Mouse (Mus musculus): ENCODE results near the gene Gm8994. TPM values are rescaled to one million over a fixed set of nuclear protein-coding genes. Genes with fewer than 3 reads are reported as not detected.
A peak's percentile ranks its signal among the peaks of the same experiment; 100 is the strongest.

Gene Gm8994
- total and polyA plus RNA-seq, 2 experiments from 2014 or later = not detected

- peak; percentile 92 for TF ChIP-seq CTCF (IDR thresholded peaks at IDR 0.05; ENCODE audit: low read depth)
- H3K9me3 ChIP-seq (ENCODE audit: low read length) = no peaks in the 10 kb centered on the region
- no peak overlapping the region for H3K4me2 ChIP-seq (ENCODE audit: low read depth, low read length)
- no peaks in the 10 kb centered on the region for H3K36me3 ChIP-seq (ENCODE audit: insufficient read depth, low read length)
- ATAC-seq (peak; percentile 73), DNase-seq (ENCODE audit: low spot score) (peak; percentile 91)
- H3K4me1 ChIP-seq (ENCODE audit: insufficient read depth, low read length) = no peaks in the 10 kb centered on the region
- H3K4me3 ChIP-seq (ENCODE audit: low read length) = no peak overlapping the region
- 43% methylated on average over 11 of the region's 11 CpGs for WGBS
- H3K27me3 ChIP-seq (ENCODE audit: insufficient read depth, low read length) = no peaks in the 10 kb centered on the region
- no peak overlapping the region for H3K27ac ChIP-seq
- no peak overlapping the region for H3K9ac ChIP-seq (replicated peaks; ENCODE audit: low read length)
Observed at GRCm38 (mm10) chr6:136353399-136354184, 26.3 kb downstream of the Gm8994 start.

- Histone ChIP-seq H3K27ac (no peak overlapping the region), H3K9ac (replicated peaks; ENCODE audit: low read length) (no peak overlapping the region), H3K4me3 (ENCODE audit: low read length) (no peak overlapping the region), H3K4me1 (ENCODE audit: insufficient read depth, low read length) (no peaks in the 10 kb centered on the region), H3K4me2 (ENCODE audit: low read depth, low read length) (no peak overlapping the region), H3K9me3 (ENCODE audit: low read length) (no peaks in the 10 kb centered on the region), H3K27me3 (ENCODE audit: insufficient read depth, low read length) (no peaks in the 10 kb centered on the region), H3K36me3 (ENCODE audit: insufficient read depth, low read length) (no peaks in the 10 kb centered on the region)
- no peak for ATAC-seq
- no peak for DNase-seq (ENCODE audit: low spot score)
- 66% methylated on average over 5 of the region's 5 CpGs for WGBS
- TF ChIP-seq CTCF (IDR thresholded peaks at IDR 0.05; ENCODE audit: low read depth) = no peak
Observed at GRCm38 (mm10) chr6:136358471-136358870, 31.1 kb downstream of the Gm8994 start.

GRCm38 (mm10) chr6:136363313-136363712 is 36.0 kb downstream of the Gm8994 start:
- no peak for DNase-seq (ENCODE audit: low spot score)
- Histone ChIP-seq H3K27ac (no peak overlapping the region), H3K4me3 (ENCODE audit: low read length) (no peak overlapping the region), H3K27me3 (ENCODE audit: insufficient read depth, low read length) (no peaks in the 10 kb centered on the region), H3K36me3 (ENCODE audit: insufficient read depth, low read length) (no peaks in the 10 kb centered on the region), H3K9me3 (ENCODE audit: low read length) (no peaks in the 10 kb centered on the region), H3K4me2 (ENCODE audit: low read depth, low read length) (no peak overlapping the region), H3K9ac (replicated peaks; ENCODE audit: low read length) (no peak overlapping the region), H3K4me1 (ENCODE audit: insufficient read depth, low read length) (no peaks in the 10 kb centered on the region)
- TF ChIP-seq CTCF (IDR thresholded peaks at IDR 0.05; ENCODE audit: low read depth) = no peak
- 86% methylated on average over 8 of the region's 8 CpGs for WGBS
- ATAC-seq = no peak

- DNase-seq (ENCODE audit: low spot score) (no peak), ATAC-seq (no peak)
- WGBS = 52% methylated on average over 4 of the region's 4 CpGs
- no peaks in the 10 kb centered on the region for H3K4me1 ChIP-seq (ENCODE audit: insufficient read depth, low read length)
- no peak for TF ChIP-seq CTCF (IDR thresholded peaks at IDR 0.05; ENCODE audit: low read depth)
- H3K27me3 ChIP-seq (ENCODE audit: insufficient read depth, low read length) = no peaks in the 10 kb centered on the region
- no peaks in the 10 kb centered on the region for H3K9me3 ChIP-seq (ENCODE audit: low read length)
- no peak overlapping the region for H3K4me3 ChIP-seq (ENCODE audit: low read length)
- no peak overlapping the region for H3K4me2 ChIP-seq (ENCODE audit: low read depth, low read length)
- H3K27ac ChIP-seq = no peak overlapping the region
- no peak overlapping the region for H3K9ac ChIP-seq (replicated peaks; ENCODE audit: low read length)
- H3K36me3 ChIP-seq (ENCODE audit: insufficient read depth, low read length) = no peaks in the 10 kb centered on the region
Observed at GRCm38 (mm10) chr6:136364008-136364407, 36.7 kb downstream of the Gm8994 start.

GRCm38 (mm10) chr6:136364430-136365098 is 37.2 kb downstream of the Gm8994 start:
- H3K4me3 ChIP-seq (ENCODE audit: low read length) = no peak overlapping the region
- H3K27me3 ChIP-seq (ENCODE audit: insufficient read depth, low read length) = no peaks in the 10 kb centered on the region
- ATAC-seq (no peak), DNase-seq (ENCODE audit: low spot score) (no peak)
- H3K9ac ChIP-seq (replicated peaks; ENCODE audit: low read length) = no peak overlapping the region
- H3K27ac ChIP-seq = no peak overlapping the region
- WGBS = 65% methylated on average over 12 of the region's 12 CpGs
- H3K4me2 ChIP-seq (ENCODE audit: low read depth, low read length) = no peak overlapping the region
- H3K36me3 ChIP-seq (ENCODE audit: insufficient read depth, low read length) = no peaks in the 10 kb centered on the region
- no peaks in the 10 kb centered on the region for H3K4me1 ChIP-seq (ENCODE audit: insufficient read depth, low read length)
- no peaks in the 10 kb centered on the region for H3K9me3 ChIP-seq (ENCODE audit: low read length)
- TF ChIP-seq CTCF (IDR thresholded peaks at IDR 0.05; ENCODE audit: low read depth) = no peak

- Histone ChIP-seq H3K9me3 (ENCODE audit: low read length) (no peaks in the 10 kb centered on the region), H3K4me2 (ENCODE audit: low read depth, low read length) (no peak overlapping the region), H3K4me1 (ENCODE audit: insufficient read depth, low read length) (no peaks in the 10 kb centered on the region), H3K27me3 (ENCODE audit: insufficient read depth, low read length) (no peaks in the 10 kb centered on the region), H3K4me3 (ENCODE audit: low read length) (no peak overlapping the region), H3K27ac (no peak overlapping the region), H3K36me3 (ENCODE audit: insufficient read depth, low read length) (no peaks in the 10 kb centered on the region), H3K9ac (replicated peaks; ENCODE audit: low read length) (no peak overlapping the region)
- no peak for TF ChIP-seq CTCF (IDR thresholded peaks at IDR 0.05; ENCODE audit: low read depth)
- DNase-seq (ENCODE audit: low spot score) (no peak), ATAC-seq (no peak)
Observed at GRCm38 (mm10) chr6:136376097-136376496, 48.8 kb downstream of the Gm8994 start.

Other genes with a start within 250 kb of the Gm8994 start
- gene Grin2b, start 154.0 kb upstream of the Gm8994 start, total RNA-seq (2014; rRNA removed) = 45.8 and 55.1 TPM in 2 replicates
- 56.3 and 67.0 TPM in 2 replicates for gene Grin2b, start 154.0 kb upstream of the Gm8994 start, polyA plus RNA-seq (2015; fragmentation: Nextera tagmentation; extraction: Ambion mirVana)
- gene E330021D16Rik, start 88.0 kb downstream of the Gm8994 start, total RNA-seq (2014; rRNA removed) = not detected in 2 replicates
- not detected in 2 replicates for gene E330021D16Rik, start 88.0 kb downstream of the Gm8994 start, polyA plus RNA-seq (2015; fragmentation: Nextera tagmentation; extraction: Ambion mirVana)
- 39.4 and 42.8 TPM in 2 replicates for gene Atf7ip, start 178.6 kb downstream of the Gm8994 start, total RNA-seq (2014; rRNA removed)
- gene Atf7ip, start 178.6 kb downstream of the Gm8994 start, polyA plus RNA-seq (2015; fragmentation: Nextera tagmentation; extraction: Ambion mirVana) = 22.9 and 25.6 TPM in 2 replicates